Mouse (Mus musculus) hindbrain, embryonic 16.5 days (tissue): ENCODE measurements at regions not wholly inside any gene's neighbourhood (a gene's known extent, or its start where the extent isn't known, plus 50 kb on each side); places are given as distances from the start of the nearest gene placed in this dataset.
"Not testable (repeated sequence)": the region's sequence is repeated elsewhere in the genome, so short reads cannot be mapped to it uniquely, and the experiment has no call there.

ENCODE experiments used
- ATAC-seq: fragments of 200-750 bp; cut with Nextera tagmentation; 2 replicates; pipeline ENCODE4 v1.8.0; 2017; ENCODE audit warnings: moderate TSS enrichment, moderate library complexity
- H3K27ac ChIP-seq: fragments of 300-500 bp; sonication (generic); 2 replicates; pipeline ENCODE4 v1.5.1; 2014; ENCODE audit warnings: low read depth, mild to moderate bottlenecking, control low read depth, low read length, moderate library complexity
- H3K27me3 ChIP-seq: fragments of 300-500 bp; sonication (generic); replicated peaks from 2 replicates; pipeline ENCODE4 v1.6.1; 2014; ENCODE audit warnings: low read length; ENCODE audit not compliant: control insufficient read depth, insufficient read depth
- H3K36me3 ChIP-seq: fragments of 300-500 bp; sonication (generic); 2 replicates; pipeline ENCODE4 v1.6.1; 2014; ENCODE audit warnings: mild to moderate bottlenecking, low read length, moderate library complexity, mixed read lengths; ENCODE audit not compliant: control insufficient read depth, insufficient read depth
- H3K4me1 ChIP-seq: fragments of 300-500 bp; sonication (generic); 2 replicates; pipeline ENCODE4 v1.6.1; 2014; ENCODE audit warnings: low read depth, low read length; ENCODE audit not compliant: control insufficient read depth, insufficient read depth
- H3K4me2 ChIP-seq: fragments of 300-500 bp; sonication (generic); 2 replicates; pipeline ENCODE4 v1.6.1; 2014; ENCODE audit warnings: mild to moderate bottlenecking, low read length, control low read depth, moderate library complexity
- H3K4me3 ChIP-seq: fragments of 300-500 bp; sonication (generic); 2 replicates; pipeline ENCODE4 v1.5.1; 2014; ENCODE audit warnings: mild to moderate bottlenecking, low read length, control low read depth, moderate library complexity
- H3K9ac ChIP-seq: fragments of 300-500 bp; sonication (generic); 2 replicates; pipeline ENCODE4 v1.6.1; 2014; ENCODE audit warnings: low read depth, mild to moderate bottlenecking, control low read depth, low read length, moderate library complexity
- H3K9me3 ChIP-seq: fragments of 300-500 bp; sonication (generic); 2 replicates; pipeline ENCODE4 v1.6.1; 2014; ENCODE audit warnings: mild to moderate bottlenecking, low read length, moderate library complexity; ENCODE audit not compliant: control insufficient read depth
- WGBS: fragments of 180-500 bp; shearing (Covaris S2); extraction: QIAGEN DNeasy Blood & Tissue Kit; methylation state at CpG from one replicate; pipeline ENCODE4 v1.1.7; 2014; 5-methylcytosine and 5-hydroxymethylcytosine counted together

GRCm38 (mm10) chr10:104686669-104687068 is 492.8 kb downstream of the Gm4340 start:
- Histone ChIP-seq H3K9me3 (no peaks in the 10 kb centered on the region), H3K4me1 (no peaks in the 10 kb centered on the region), H3K9ac (no peak overlapping the region), H3K36me3 (no peaks in the 10 kb centered on the region), H3K27ac (no peak overlapping the region), H3K4me3 (no peak overlapping the region), H3K4me2 (no peak overlapping the region), H3K27me3 (no peaks in the 10 kb centered on the region)
- ATAC-seq: no peak
- 79% methylated on average over 6 of the region's 6 CpGs for WGBS

GRCm38 (mm10) chr10:104694974-104695373 is 501.1 kb downstream of the Gm4340 start:
- Histone ChIP-seq H3K9ac (no peak overlapping the region), H3K4me1 (no peaks in the 10 kb centered on the region), H3K27ac (no peak overlapping the region), H3K27me3 (no peaks in the 10 kb centered on the region), H3K4me3 (no peak overlapping the region), H3K9me3 (no peaks in the 10 kb centered on the region), H3K4me2 (no peak overlapping the region), H3K36me3 (no peaks in the 10 kb centered on the region)
- ATAC-seq: no peak
- 90% methylated on average over 3 of the region's 3 CpGs for WGBS

GRCm38 (mm10) chr10:104708926-104709325 is 515.1 kb downstream of the Gm4340 start:
- Histone ChIP-seq H3K36me3 (no peaks in the 10 kb centered on the region), H3K27me3 (no peaks in the 10 kb centered on the region), H3K4me1 (no peaks in the 10 kb centered on the region), H3K4me3 (no peak overlapping the region), H3K9ac (no peak overlapping the region), H3K9me3 (no peaks in the 10 kb centered on the region), H3K4me2 (no peak overlapping the region), H3K27ac (no peak overlapping the region)
- ATAC-seq: no peak

- H3K27ac ChIP-seq, H3K9me3 ChIP-seq, H3K4me3 ChIP-seq, H3K4me1 ChIP-seq, H3K9ac ChIP-seq, H3K36me3 ChIP-seq, H3K4me2 ChIP-seq, ATAC-seq, H3K27me3 ChIP-seq: not testable (repeated sequence)
- 32% methylated on average over 5 of the region's 5 CpGs for WGBS
Measured at GRCm38 (mm10) chr10:104713281-104713915, 519.6 kb downstream of the Gm4340 start.
